Mouse (Mus musculus): ENCODE results near the gene Cers6. TPM values are rescaled to one million over a fixed set of nuclear protein-coding genes. Genes with fewer than 3 reads are reported as not detected.

Gene Cers6
- polyA plus RNA-seq, 1 experiment from 2014 or later, result 18.7 TPM

DNA sequence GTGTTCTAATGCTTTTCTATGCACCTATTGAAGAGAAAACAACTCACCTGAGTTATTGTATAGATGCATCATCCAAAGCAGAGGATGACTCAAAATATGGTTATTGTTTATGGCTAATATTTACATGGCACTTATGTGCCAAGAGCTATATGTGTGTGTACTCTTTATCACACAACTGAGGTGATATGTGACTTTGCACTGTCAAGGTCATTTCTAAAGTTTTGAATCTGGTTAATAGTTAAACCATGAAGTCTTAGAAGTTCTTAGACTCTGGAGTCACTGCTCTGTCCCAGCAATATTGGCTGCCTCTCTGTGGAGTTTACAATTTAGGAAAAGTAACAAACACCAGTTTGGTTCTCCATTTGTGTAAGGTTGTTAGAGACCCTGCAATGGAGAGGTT is 297.7 kb downstream of the Cers6 start:
- H3K4me1 ChIP-seq, result 0 out of 2 replicates have a peak, but pooled peaks cover 5% of the 10 kb centered on the region
- no peak for DNase-seq (ENCODE audit: low spot score)

More for the DNA sequence above, 297.7 kb downstream of the Cers6 start:
- no peaks in the 10 kb centered on the region for H3K36me3 ChIP-seq
- H3K4me3 ChIP-seq, result no peak overlapping the region
- H3K27ac ChIP-seq (replicated peaks), result no peak overlapping the region
- H3K9me3 ChIP-seq (replicated peaks), result no peaks in the 10 kb centered on the region
- H3K27me3 ChIP-seq (ENCODE audit: low read depth, poor library complexity, severe bottlenecking), result no peaks in the 10 kb centered on the region

Other genes starting within 250 kb of the Cers6 start
- not detected in 2 replicates for gene 4932414N04Rik, start 205.0 kb upstream of the Cers6 start, polyA plus RNA-seq (2016; fragmentation: Nextera tagmentation; extraction: Ambion mirVana)

Measured in midbrain, embryonic 10.5 days (tissue).